Mouse (Mus musculus) adrenal gland, postnatal 4 days (tissue): ENCODE data around the gene Gm20388. TPM values are rescaled to one million over a fixed set of nuclear protein-coding genes. Genes with fewer than 3 reads are reported as not detected.

Experiments
- DNase-seq, 2 experiments: peaks; one replicate each; pipeline ENCODE4 v3.0.0; 2021 to 2022; ENCODE audit warnings: low spot score in 2 of 2, mixed read lengths in 2 of 2
- total RNA-seq, 2 experiments: library from RNA; stranded (reverse); gene quantifications; 2 replicates each; pipeline ENCODE4 v1.2.3; 2021

Gene Gm20388
- total RNA-seq, 2 experiments from 2014 or later: 8.8 TPM; not detected in 1

DNA sequence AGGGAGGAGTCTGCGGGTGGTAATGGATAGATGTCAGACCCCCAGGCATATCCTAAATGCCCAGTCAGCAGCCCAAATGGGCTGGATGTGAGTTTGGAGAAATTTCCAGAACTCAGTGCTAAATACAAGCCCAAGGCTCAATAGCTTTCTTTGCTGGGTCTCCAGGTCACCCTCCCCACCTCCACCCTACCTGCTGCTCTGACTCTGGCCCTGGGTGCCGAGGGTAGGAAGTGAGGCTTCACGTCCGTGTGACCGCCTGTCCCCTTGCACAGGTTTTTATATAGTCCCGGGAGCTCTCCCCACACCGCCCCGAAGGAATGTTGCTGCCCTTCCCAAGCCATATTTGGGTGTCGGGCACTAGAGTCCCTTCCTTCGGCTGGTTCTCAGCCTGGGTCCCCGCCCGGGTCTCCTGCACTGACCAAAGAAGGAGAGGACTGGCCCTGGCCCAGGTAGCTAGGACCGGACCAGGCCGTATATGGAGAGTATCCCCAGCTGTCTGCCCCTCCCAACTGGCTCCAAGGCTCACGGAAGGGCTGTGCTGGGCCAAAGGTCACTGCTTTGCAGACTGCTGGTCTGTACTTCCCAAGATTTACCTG, 3984.0 kb downstream of the Gm20388 start, which contains the start of gene Acta1:
Acta1 (minus strand) TSS at position 250 of the 596 bp plus-strand sequence.
- no peak for DNase-seq

DNA sequence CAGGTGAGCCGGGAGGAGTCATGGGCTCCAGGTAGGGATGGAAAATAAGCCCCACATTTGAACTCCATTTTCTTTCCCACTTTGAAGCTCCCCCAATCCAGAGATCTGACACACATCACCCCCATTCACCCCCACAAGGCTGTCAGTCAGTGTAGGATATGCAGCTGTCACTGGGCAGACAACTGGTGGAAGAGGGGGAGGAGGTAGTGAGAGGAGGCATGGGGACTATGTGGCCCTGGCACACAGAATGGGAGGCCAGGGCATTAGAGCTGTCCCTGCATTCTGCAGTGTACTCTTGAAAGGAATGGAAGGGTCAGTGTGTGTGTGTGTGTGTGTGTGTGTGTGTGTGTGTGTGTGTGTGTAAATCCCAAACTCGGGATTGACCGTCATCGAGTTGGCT, 3984.6 kb downstream of the Gm20388 start:
- no peak for DNase-seq

DNA sequence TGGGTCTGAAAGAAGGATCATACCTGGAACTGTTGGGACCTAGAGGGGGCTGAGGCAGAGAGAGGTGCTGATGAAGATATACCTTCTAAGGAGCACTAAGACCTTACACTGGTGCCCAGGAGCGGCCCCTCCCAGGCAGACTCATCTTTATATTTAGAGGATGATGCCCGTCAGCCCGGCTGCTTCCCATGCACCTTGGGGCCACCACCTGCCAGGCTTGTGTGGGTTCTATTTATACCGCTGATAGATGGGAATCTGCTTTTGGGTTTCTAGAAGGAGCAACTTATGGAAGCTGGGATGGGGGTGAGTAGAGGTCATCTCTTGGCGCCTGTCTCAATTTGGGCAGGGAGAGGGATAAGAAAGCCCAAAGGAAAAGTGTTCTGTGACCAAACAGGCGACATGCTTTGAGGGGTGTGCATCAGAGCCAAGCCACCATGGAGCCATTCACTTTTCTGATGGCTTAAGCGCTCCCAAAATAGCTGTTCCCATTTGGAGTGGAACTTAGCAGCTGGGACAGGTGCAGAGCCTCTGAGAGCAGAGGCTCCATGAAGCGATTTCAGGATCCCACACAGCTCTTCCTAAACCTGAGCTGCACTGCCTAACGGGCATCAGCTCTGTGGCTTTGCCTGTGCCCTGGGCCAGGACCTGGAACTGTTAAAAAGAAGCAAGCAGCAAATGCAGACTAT, 3985.2 kb downstream of the Gm20388 start:
- DNase-seq: no peak

DNA sequence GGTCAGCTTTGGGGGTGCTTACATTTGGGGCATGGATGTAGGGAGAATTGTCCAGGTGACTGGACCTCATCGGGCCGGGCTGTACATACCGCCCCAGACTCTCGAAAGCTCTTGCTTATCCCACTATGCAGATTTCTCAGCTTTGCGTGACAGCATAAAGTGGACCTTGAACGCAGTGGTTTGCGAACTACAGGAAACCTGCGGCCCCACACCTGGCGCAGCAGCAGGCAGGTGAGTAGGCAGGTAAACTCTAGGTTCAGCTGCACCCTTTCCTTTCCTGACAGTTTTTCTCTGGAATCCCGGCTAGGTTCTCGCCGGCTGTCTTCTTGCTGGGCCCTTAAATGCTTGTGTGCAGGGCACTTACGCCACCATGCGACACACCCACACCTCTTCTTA, 3985.7 kb downstream of the Gm20388 start:
- DNase-seq: no peak

DNA sequence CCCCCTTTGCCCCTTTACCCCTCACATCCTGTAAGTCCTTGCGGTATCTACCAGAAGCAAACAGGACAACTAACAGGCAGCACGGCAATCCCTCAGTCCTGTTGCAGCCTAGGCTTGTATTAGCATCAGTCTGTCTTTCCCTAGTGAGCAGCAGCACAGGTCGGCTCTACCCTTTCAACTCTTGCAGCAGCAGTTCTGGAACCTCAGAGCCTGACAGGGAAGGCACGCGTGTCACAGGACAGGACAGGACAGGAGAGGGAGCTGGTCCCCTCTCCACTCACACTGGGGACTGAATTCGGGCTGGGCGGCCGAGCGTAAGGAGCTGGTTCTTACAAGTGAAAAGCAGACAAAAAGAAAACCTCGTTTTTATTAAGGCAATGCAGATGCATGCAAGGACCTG, 3986.1 kb downstream of the Gm20388 start:
- DNase-seq: no peak

DNA sequence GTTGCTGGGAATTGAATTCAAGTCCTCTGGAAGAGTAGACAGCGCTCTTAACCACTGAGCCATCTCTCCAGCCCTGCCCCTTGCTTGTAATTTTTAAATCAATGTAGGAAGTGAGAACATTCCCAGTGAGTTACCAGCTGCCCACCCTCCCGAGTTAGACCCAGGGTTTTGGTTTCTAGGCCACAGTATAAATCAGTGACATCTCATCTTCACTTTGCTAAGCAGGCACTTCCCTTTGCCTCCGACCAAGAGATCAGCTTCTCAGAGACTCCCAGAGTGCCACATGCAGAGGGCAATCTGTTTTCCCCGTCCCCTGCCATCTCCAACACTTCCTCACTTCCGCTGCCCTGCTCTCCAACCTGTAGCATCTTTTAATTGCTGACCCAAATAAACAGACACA, 3987.9 kb downstream of the Gm20388 start:
- DNase-seq: no peak

DNA sequence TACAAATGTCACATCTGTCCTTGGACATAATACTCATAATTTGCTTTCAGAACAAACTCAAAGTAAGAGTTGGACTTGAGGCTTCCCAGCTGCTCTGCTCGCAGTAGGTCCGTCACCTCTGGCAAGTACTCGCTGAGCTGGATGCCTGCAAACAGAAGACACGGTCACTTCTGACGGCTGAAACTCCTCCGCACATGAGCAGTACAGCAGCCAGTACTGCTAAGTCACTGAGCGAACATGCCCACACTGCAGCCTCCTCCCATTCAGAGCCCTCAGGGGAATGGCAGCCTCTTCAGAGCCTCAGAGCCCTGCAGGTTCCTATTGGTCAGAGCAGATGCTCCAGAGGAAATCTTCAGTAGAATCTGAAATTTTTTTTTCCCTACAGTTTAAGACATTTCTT, 3988.7 kb downstream of the Gm20388 start:
- no peak for DNase-seq

DNA sequence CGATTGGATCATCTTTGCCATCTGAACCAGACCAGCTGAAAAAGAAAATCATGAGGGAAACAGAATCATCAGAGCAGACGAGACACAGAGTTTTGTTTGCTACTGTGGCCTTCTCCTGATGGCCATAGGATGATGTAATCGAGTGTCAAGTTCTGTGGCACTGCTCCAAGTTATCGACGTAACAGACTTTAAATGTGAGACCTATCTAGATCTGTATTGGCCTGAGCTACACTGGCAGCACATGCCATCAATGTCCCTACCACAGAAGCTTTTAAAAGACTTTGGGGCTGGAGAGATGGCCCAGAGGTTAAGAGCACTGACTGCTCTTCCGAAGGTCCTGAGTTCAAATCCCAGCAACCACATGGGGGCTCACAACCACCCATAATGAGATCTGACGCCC, 3992.0 kb downstream of the Gm20388 start:
- no peak for DNase-seq

DNA sequence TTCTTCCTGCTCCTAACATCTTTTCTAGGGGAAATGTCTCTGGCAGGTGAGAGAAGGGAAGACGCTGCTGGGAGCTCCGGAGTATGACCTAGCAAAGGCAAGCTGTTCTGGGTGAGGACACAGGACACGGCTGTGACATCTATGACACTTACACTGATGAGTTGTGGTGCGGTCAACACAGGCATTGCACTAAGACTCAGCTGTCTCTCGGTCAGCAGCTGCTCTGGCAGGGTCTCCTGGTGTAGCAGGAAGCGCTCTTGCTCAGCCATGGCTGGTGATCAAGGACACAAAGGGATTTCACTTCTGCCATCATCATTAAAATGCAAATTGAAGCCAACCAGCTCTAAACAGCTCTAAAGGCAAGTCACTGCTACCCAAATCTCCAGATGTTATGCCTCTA, 3997.0 kb downstream of the Gm20388 start:
- no peak for DNase-seq

DNA sequence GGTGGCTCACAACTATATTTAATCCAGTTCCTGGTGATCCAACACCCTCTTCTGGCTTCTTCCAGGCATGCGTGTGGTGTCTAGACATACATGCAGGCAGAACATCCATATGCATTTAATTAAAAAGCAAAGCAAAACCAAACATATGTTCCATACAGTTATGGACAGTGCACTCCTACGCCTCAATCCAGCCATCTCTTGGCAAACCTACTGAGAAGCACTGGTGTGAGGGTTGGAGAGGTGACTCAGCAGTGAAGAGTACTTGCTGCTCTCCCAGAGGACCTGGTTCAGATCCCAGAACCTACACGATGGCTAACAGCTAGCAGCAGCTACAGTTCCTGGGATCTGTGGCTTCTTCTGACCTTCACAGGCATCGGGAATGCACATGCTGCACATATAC, 4001.6 kb downstream of the Gm20388 start:
- DNase-seq: no peak

DNA sequence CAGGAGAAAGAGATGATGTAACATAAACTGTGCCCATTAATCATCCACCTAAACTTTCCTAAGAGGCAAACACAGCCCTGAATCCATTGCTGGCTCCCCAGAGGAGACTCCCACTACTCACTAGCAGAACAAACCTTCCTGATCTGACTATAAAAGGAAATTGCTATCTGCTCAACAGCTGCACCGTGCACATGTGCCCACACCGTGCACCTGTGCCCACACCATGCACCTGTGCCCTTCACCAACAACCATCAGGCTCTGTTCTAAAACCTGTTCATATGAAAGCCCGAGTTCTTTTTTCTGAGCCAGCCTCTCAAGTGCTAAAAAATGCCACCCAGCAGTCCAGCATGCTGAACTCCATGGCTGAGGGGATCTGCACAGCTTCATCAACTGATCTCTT, 4004.0 kb downstream of the Gm20388 start:
- DNase-seq: no peak

DNA sequence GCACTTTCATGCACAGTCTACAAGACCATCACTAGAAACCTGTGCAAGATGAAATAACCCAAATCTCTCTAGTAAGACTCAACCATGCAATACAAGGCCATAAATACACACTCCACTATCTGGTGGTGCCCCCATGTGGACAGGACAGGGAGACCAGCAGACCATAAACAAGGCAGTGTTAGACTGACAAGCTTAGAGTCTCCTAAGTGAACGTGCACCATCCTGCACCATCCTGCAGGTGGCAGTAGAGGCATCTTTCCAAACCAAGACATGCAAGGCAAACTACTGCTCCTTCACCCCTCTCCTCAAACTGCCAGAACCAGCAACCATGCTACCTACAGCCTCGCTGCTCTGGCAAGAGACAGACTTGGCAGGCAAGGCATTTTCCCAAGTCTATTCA, 4014.1 kb downstream of the Gm20388 start:
- peak; percentile 40 to 75 for DNase-seq

DNA sequence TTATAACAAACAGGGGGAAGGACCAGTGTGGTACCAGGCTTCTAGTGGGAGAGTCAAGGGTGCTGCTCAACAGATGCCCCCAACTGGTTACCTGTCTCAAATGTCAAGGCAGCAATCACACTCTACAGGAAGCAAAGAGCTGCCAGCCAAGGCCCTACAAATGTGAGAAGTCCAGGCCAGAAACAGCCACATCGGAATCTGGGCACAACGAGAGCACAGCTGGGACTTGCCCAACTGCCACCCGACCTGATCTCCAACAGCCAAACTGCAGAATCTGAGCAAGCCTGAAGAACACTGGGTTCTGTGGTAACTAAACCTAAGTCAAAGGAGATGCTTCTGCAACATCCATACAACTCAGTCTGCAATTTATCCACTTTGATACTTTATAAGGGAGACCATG, 4015.0 kb downstream of the Gm20388 start:
- no peak for DNase-seq

DNA sequence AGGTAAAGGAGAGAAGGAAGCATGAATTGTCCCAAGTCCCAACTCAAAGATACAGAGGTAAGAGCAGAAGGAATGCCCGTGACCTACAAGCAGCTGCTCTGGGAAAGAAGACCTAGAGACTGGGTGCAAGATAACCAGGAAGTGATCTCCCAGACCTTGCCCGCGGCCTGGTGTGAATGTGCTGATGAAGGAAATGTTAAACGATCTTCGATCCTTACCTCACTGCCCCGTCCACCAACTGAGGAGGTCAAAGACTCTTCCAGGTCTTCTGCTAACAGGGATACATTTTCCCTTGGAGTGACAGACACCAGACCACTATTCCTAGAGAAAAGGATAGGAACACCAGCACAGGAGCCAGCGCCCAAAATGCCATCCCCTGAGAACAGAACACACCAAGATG, 4018.4 kb downstream of the Gm20388 start:
- no peak for DNase-seq

DNA sequence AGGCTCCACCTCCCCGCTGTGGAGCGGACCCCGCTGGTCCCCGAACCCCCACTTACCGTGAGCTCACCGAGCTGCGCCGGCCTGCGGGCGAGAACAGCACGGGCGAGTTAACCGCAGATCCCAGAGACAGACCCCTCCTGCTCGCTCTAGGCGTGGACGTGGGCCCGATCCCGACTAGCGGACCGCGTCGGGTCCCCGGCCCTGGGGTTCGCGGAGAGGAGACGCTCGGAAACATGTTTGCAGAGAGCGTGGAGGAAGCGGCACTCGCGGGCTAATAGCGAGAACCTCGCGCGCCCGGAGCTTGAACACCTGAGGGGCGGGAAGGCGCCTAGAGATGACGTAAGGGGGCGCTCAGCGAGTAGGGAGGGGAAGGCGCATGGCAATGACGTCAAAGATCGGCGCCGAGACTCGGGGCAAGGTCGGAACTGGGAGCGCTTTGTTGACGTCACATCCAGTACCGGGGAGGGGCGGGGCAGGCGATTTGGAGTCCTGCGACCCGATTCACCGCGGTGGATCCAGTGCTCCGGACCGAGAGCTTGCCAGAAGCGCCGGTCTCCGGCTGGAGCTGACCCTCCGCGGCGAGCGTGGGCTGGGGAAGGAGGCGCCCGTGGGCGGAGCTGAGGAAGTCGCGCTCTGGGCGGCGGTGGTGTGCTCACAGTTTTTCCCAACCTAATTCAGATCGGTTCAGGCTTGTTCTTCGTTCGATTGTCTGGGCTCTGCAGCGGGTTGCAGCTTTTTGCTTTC, 4038.5 kb downstream of the Gm20388 start, which contains the start of gene Nup133:
Nup133 (minus strand) TSS at position 324 of the 744 bp plus-strand sequence.
- peak; percentile 99 to 100 for DNase-seq

DNA sequence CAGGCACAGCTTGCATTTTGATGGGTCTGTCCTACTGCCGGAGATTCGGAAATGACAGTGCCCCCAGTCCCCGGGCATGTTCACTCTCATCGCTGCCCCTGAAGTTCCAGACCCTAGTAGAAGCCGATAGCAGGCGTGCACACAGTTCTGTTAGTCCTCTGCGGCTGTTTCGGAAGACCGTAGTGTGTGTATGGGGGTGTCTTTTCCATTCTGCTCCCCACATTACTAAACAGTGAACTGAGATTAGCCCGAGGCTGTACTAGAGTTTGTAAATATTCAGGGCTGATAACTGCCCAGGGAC, 4039.0 kb downstream of the Gm20388 start:
- DNase-seq: no peak

DNA sequence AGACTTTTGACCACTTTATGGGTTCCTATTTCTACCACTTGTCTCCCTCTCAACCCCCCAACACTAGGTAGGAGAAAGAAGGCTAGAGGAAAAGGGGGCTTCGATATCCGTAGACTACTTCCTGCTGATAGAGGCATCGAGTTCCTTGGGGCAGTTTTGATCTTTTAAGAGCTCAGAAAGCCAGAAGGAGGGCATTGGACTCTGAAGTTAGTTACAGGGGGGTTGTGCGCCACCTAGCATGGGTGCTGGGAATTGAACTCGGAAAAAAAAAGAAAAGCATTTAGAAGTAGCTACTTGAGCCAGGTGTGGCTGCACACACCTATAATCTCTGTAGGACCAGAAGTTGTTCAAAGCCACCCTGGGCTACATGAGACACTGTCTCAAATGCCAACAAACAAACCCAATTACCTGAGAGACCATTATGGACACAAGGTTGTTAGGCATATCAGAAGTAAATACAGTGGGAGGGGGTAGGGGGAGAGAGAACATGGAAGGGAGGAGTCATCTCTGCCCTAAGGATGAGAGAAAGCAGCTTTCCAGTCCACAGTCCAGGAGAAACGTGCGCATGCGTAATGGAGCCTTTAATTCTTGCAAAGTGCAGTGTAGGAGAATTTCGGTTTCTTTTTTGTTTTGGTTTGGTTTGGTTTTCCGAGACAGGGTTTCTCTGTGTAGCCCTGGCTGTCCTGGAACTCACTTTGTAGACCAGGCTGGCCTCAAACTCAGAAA, 4039.6 kb downstream of the Gm20388 start:
- peak in 1 of 2 experiments; percentile 20 for DNase-seq

DNA sequence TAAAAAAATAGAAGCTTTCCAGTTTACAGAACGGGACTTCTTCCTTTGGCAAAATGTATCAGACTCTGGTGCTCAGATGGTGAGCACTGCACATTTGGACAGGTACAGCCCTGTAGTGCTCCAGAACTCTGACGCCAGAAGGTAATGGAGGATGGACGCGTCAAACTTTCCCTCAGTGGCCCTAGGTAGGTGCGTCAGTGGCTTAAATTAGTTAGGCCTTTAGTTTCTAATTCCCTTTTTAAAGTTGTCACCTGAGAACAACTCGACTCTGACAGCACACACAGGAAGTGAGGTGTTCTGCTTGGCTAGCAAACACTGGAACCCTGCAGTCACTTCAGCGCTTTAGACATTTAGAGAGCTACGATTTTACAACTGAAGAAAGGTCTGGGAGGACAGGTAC, 4043.0 kb downstream of the Gm20388 start:
- DNase-seq: no peak

DNA sequence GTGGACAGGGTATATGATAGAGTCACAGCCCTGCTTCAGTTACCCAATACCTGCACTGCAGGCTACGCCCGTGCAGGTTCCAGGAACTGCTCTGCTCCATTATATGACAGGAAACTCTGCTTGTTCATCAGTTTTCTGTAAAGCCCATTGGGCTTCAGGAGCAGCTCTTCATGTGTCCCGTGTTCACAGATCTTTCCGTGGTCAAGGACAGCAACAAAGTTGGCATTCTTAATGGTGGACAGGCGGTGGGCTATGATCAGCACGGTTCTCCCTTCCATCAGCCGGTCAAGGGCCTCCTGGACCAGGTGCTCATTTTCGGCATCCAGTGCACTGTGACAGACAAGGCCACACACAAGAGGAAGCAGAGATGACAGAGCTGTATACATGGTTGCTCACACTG, 4043.6 kb downstream of the Gm20388 start:
- DNase-seq: no peak

DNA sequence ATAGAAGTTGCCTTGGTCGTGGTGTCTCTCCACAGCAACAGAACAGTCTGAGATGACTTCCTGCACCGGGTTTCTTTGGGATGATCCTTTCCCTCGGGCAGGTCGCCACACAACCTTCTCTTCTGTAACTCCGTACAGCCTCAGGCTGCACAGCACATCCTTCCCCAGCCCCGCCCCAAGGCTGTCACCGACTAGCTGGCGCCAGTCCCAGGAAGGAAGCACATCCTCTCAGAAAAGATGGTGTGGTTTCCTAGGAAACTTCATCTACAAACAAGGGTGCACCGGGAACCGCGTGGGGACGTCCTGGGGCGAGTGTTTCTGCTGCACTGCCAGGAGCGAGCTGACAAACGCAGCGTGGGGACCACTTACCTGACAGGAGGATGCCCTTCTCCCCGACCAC, 4047.5 kb downstream of the Gm20388 start:
- no peak for DNase-seq

DNA sequence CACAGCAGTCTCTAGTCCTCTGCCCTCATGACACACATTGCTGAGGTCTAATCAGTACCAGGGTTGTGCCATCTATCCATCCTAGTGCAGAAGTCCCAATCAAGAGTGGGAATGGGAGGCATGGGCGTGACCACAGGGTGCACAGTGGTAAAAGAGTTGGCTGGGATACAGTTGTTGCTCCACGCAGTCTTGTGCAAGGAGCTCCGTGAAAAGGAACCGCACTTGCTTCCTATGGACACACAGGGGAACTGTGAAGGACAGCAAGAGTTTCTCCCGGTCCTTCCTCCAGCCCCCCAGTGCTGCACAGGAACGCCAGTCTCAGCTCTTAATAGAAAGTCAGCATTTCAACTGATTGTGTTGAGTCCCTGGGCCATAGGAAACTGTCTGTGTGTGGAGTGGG, 4048.8 kb downstream of the Gm20388 start:
- no peak for DNase-seq

DNA sequence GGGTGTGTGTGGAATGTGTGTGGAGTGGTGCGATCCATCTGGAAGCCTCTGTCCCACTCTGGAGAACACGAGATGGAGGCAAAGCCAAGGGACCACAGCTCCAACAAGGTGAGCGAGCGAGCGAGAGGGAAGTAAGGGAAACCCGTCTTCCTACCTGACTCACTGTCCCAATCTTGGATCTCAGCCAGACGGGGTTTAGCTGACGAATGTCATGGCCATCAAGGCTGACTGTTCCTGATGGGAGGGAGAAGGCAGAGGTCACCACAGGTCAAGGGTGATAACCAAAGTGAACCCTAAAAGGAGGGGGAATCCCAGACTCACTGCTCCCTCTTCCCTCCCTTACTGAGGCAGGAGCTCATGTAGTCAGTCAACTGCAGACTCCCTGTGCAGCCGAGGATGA, 4049.4 kb downstream of the Gm20388 start:
- DNase-seq: no peak
